Mouse (Mus musculus) ovary, postnatal 36 days (tissue): ENCODE results near the gene Cox6a1.

ENCODE experiments used
- DNase-seq: peaks from one replicate; pipeline ENCODE4 v3.0.0; 2022; ENCODE audit warnings: low spot score, mixed read lengths

Gene Cox6a1

DNA sequence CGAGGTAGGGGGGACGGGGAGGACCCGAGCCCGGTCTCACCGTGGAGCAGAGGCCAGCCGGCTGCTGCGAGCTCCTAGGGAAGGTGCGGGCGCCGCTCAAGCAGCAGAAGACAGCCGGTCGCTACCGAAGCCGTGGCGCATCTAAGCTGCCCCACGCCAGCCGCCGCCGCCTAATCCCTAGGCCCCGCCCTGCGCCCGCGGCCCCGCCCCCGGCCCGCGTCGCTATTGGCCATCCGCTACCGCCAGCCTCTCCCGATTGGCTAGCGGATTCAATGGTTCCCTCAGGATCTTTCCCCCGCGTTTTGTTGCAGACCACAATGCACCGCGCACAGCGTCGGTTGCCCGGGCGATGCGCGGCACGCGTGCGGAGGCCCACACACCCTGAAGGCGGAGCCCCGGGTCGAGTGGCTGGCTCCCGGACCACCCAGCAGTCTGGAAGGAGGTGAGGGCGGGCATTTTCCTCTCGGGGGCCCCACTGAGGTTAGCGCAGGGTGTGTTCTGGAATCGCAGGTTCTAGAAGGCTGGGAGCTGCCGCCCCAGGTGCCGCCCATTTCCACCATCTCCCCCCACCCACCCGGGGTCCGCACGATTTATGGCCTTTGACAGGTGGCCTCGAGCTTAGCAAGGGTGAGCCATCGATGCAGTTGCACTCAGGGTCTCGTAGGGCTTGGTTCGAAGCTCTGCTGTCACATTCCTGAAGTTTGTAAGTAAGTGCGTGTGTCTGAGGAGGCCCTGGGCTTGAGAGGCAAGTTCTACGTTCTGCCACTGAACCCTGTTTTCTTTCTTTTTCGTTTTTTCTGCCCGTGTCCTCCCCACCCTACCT lies 47.8 kb downstream of the Cox6a1 start, which contains the start of gene Dynll1:
Gene Dynll1, minus strand, starts transcription at position 208 of the 823 bp plus-strand sequence.
- peak; percentile 100 for DNase-seq

DNA sequence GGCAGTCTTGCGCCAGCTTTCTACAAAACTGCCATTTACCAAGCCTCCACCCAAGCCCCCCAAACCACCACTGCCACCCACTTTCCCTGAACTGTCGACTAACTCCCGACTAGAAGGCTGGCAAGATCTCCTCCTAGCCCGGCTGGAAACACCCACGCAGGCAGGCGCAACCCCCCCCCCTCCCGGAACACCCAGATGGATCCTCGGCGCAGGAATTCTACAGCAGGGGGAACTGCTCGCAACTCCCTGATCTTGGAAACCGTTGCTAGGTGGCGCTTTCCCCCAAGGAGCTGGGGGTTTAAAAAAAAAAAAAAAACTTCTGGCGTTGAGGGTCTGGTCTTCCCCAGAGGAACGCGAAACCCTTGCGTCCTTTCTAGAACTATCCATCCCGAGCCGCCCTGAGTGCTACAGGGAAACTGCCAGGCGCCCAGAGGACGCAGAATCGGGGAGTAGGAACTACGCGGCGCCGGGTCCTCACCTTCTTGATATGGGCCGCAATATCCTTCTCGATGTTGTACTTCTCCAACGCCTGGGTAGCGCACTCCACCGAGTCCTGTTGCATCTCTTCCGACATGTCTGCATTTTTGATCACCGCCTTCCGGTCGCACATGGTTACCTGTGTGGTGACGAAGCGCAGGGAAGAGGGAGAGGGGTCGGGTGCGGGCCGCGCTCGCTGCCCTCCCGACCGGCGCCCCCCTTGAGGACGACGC lies 48.6 kb downstream of the Cox6a1 start:
- DNase-seq, result peak; percentile 62

DNA sequence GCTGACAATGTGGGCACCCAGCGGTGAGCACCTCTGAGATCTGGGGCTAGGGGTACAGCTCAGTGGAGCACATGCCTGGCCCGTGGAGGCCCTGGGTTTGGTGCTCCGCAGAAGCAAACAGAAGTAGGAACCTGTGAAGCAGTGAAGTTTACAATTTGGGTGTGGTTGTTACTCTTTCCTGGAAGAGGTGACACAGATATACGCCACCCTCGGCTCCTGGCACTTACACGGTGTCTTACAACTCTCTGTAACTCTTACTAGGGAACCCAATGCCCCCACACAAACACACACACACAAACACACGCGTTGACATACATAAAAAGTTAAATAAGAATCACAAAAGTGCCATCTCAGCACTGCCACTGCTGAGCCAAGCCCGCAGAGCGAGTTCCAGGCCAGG lies 52.4 kb downstream of the Cox6a1 start:
- no peak for DNase-seq
